Mouse (Mus musculus): ENCODE results near the gene Tnfaip6. TPM values are rescaled to one million over a fixed set of nuclear protein-coding genes. Genes with fewer than 3 reads are reported as not detected.
"Not testable (repeated sequence)": the region's sequence is repeated elsewhere in the genome, so short reads cannot be mapped to it uniquely, and the experiment has no call there.

Gene Tnfaip6
- 0.07 and 0.28 TPM in 2 replicates for polyA plus RNA-seq (2012; rRNA removed)

- peaks cover 1% of the 10 kb centered on the region; the same call in 1 of the 2 replicates for H3K27me3 ChIP-seq (replicated peaks; ENCODE audit: control insufficient read depth, insufficient read depth, low read length)
- WGBS: 2% methylated on average over 17 of the region's 17 CpGs
- H3K27ac ChIP-seq (ENCODE audit: insufficient read depth, low read depth, low read length): no peak within 1 kb of the TSS
- no peaks in the 10 kb centered on the region for H3K36me3 ChIP-seq (ENCODE audit: control insufficient read depth, insufficient read depth, low read length)
- DNase-seq: peak; percentile 50
- 0 out of 2 replicates have a peak, but pooled peaks cover 3% of the 10 kb centered on the region for H3K4me1 ChIP-seq (ENCODE audit: control insufficient read depth, insufficient read depth, low read length)
- TF ChIP-seq CTCF (conservative IDR thresholded peaks at IDR 0.05; ENCODE audit: insufficient read depth, insufficient read length, low read depth, low read length): no peak
- no peak for TF ChIP-seq POLR2A (IDR thresholded peaks at IDR 0.05; ENCODE audit: low read depth, low read length)
- H3K4me3 ChIP-seq (ENCODE audit: insufficient read depth, low read depth, low read length): peak within 1 kb of the TSS; percentile 38
Measured at GRCm38 (mm10) chr2:52037882-52038281, at the start of gene Tnfaip6. TSS of gene Tnfaip6 (plus strand) at chr2:52038009.

DNA sequence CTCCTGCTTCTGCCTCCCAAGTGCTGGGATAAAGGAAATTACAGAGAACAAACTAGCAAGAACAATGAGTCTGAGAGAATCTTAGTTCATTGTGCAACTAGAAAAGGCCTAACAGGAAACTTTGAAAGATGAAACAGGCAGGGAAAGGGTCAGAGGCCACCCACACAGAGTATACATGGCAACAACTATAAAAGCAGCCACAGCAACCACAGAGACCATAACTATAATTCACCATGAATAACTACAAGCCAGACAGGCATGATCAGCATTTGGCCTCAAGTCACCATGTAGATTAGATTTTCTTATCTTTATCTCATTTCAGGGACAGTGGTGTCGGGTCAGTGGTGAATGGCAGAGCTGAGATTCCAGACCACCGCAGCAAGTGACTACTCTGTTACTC is 48.2 kb upstream of the Tnfaip6 start:
- Histone ChIP-seq H3K4me1 (ENCODE audit: control insufficient read depth, insufficient read depth, low read length) (peaks cover 4% of the 10 kb centered on the region; the same call in 1 of the 2 replicates), H3K27me3 (replicated peaks; ENCODE audit: control insufficient read depth, insufficient read depth, low read length) (no peaks in the 10 kb centered on the region), H3K36me3 (ENCODE audit: control insufficient read depth, insufficient read depth, low read length) (no peaks in the 10 kb centered on the region), H3K27ac (ENCODE audit: insufficient read depth, low read depth, low read length) (no peak overlapping the region), H3K4me3 (ENCODE audit: insufficient read depth, low read depth, low read length) (no peak overlapping the region)
- no peak for DNase-seq
- 73% methylated on average over 2 of the region's 2 CpGs for WGBS
- TF ChIP-seq POLR2A (IDR thresholded peaks at IDR 0.05; ENCODE audit: low read depth, low read length) (no peak), CTCF (conservative IDR thresholded peaks at IDR 0.05; ENCODE audit: insufficient read depth, insufficient read length, low read depth, low read length) (no peak)

DNA sequence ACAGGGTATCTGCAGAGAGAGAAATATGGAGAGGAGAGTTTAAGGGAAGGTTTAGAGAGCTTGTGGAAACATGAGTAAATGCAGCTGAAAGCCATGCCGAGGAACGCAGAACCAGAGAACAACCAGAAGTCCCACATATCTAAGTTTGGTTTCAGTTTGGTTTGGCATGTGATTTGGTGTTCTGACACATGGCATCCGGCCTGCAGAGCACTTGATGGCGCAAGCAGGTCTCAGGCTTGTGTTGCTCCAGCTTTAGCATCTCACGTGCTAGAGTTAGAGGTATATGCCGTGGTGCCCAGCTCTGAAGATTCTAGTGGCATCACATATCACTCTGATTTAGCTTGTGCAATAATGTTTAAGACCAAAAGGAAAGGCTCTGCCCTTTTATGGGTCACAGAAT is 46.4 kb upstream of the Tnfaip6 start:
- Histone ChIP-seq H3K27me3 (replicated peaks; ENCODE audit: control insufficient read depth, insufficient read depth, low read length) (no peaks in the 10 kb centered on the region), H3K27ac (ENCODE audit: insufficient read depth, low read depth, low read length) (no peak overlapping the region), H3K36me3 (ENCODE audit: control insufficient read depth, insufficient read depth, low read length) (no peaks in the 10 kb centered on the region), H3K4me3 (ENCODE audit: insufficient read depth, low read depth, low read length) (no peak overlapping the region), H3K4me1 (ENCODE audit: control insufficient read depth, insufficient read depth, low read length) (no peaks in the 10 kb centered on the region)
- TF ChIP-seq CTCF (conservative IDR thresholded peaks at IDR 0.05; ENCODE audit: insufficient read depth, insufficient read length, low read depth, low read length) (no peak), POLR2A (IDR thresholded peaks at IDR 0.05; ENCODE audit: low read depth, low read length) (no peak)
- WGBS: 86% methylated on average over 6 of the region's 6 CpGs
- no peak for DNase-seq

GRCm38 (mm10) chr2:51999996-52000395 is 37.8 kb upstream of the Tnfaip6 start:
- Histone ChIP-seq H3K27ac (ENCODE audit: insufficient read depth, low read depth, low read length) (no peak overlapping the region), H3K4me3 (ENCODE audit: insufficient read depth, low read depth, low read length) (no peak overlapping the region), H3K4me1 (ENCODE audit: control insufficient read depth, insufficient read depth, low read length) (no peaks in the 10 kb centered on the region), H3K36me3 (ENCODE audit: control insufficient read depth, insufficient read depth, low read length) (no peaks in the 10 kb centered on the region), H3K27me3 (replicated peaks; ENCODE audit: control insufficient read depth, insufficient read depth, low read length) (no peaks in the 10 kb centered on the region)
- TF ChIP-seq CTCF (conservative IDR thresholded peaks at IDR 0.05; ENCODE audit: insufficient read depth, insufficient read length, low read depth, low read length): no peak
- no peak for TF ChIP-seq POLR2A (IDR thresholded peaks at IDR 0.05; ENCODE audit: low read depth, low read length)
- DNase-seq: no peak
- 65% methylated on average over 7 of the region's 7 CpGs for WGBS

GRCm38 (mm10) chr2:52001521-52001920 is 36.3 kb upstream of the Tnfaip6 start:
- no peaks in the 10 kb centered on the region for H3K4me1 ChIP-seq (ENCODE audit: control insufficient read depth, insufficient read depth, low read length)
- no peak overlapping the region for H3K27ac ChIP-seq (ENCODE audit: insufficient read depth, low read depth, low read length)
- no peak overlapping the region for H3K4me3 ChIP-seq (ENCODE audit: insufficient read depth, low read depth, low read length)
- no peak for TF ChIP-seq CTCF (conservative IDR thresholded peaks at IDR 0.05; ENCODE audit: insufficient read depth, insufficient read length, low read depth, low read length)
- no peak for TF ChIP-seq POLR2A (IDR thresholded peaks at IDR 0.05; ENCODE audit: low read depth, low read length)
- WGBS: 89% methylated on average over 8 of the region's 8 CpGs
- no peaks in the 10 kb centered on the region for H3K27me3 ChIP-seq (replicated peaks; ENCODE audit: control insufficient read depth, insufficient read depth, low read length)
- H3K36me3 ChIP-seq (ENCODE audit: control insufficient read depth, insufficient read depth, low read length): no peaks in the 10 kb centered on the region
- DNase-seq: no peak

DNA sequence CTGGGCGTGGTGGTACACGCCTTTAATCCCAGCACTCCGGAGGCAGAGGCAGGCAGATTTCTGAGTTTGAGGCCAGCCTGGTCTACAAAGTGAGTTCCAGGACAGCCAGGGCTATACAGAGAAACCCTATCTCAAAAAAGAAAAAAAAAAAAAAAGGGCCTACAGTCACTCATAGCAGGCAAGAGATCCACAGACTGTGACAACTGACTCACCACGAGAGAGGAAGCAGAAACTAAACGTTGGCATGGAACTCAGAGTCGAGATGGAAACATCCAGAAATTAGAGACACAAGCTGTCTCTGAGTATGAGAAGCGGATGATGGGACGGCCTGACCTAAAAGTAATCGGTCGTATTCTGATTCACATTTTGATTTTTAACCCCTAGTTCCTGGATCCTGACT is 35.5 kb upstream of the Tnfaip6 start:
- H3K27me3 ChIP-seq (replicated peaks; ENCODE audit: control insufficient read depth, insufficient read depth, low read length); H3K4me3 ChIP-seq (ENCODE audit: insufficient read depth, low read depth, low read length); H3K27ac ChIP-seq (ENCODE audit: insufficient read depth, low read depth, low read length); H3K36me3 ChIP-seq (ENCODE audit: control insufficient read depth, insufficient read depth, low read length); DNase-seq; H3K4me1 ChIP-seq (ENCODE audit: control insufficient read depth, insufficient read depth, low read length): not testable (repeated sequence)
- 91% methylated on average over 10 of the region's 10 CpGs for WGBS

- Histone ChIP-seq H3K4me3 (ENCODE audit: insufficient read depth, low read depth, low read length) (no peak overlapping the region), H3K36me3 (ENCODE audit: control insufficient read depth, insufficient read depth, low read length) (no peaks in the 10 kb centered on the region), H3K4me1 (ENCODE audit: control insufficient read depth, insufficient read depth, low read length) (no peaks in the 10 kb centered on the region), H3K27ac (ENCODE audit: insufficient read depth, low read depth, low read length) (no peak overlapping the region), H3K27me3 (replicated peaks; ENCODE audit: control insufficient read depth, insufficient read depth, low read length) (no peaks in the 10 kb centered on the region)
- DNase-seq: no peak
- TF ChIP-seq POLR2A (IDR thresholded peaks at IDR 0.05; ENCODE audit: low read depth, low read length): no peak
- no peak for TF ChIP-seq CTCF (conservative IDR thresholded peaks at IDR 0.05; ENCODE audit: insufficient read depth, insufficient read length, low read depth, low read length)
- WGBS: 84% methylated on average over 3 of the region's 3 CpGs
Measured at GRCm38 (mm10) chr2:52006380-52006779, 31.4 kb upstream of the Tnfaip6 start.

DNA sequence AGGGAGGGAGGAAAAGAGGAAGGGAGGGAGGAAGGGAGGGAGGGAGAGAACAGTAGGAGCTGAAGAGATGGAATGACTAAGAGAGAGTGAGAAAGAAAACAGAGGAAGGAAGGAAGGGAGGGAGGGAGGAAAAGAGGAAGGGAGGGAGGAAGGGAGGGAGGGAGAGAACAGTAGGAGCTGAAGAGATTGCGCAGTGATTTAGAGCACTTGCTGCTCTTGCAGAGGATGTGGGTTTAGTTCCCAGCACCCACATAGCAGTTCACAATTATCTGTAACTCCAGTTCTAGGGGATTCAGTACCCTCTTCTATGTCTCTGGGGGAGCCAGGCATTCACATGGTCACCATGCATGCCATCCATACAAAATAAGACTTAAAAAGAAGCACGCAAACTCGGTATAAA is 26.0 kb upstream of the Tnfaip6 start:
- not testable (repeated sequence) for H3K36me3 ChIP-seq (ENCODE audit: control insufficient read depth, insufficient read depth, low read length); H3K4me1 ChIP-seq (ENCODE audit: control insufficient read depth, insufficient read depth, low read length); H3K4me3 ChIP-seq (ENCODE audit: insufficient read depth, low read depth, low read length); DNase-seq; H3K27ac ChIP-seq (ENCODE audit: insufficient read depth, low read depth, low read length); H3K27me3 ChIP-seq (replicated peaks; ENCODE audit: control insufficient read depth, insufficient read depth, low read length)
- WGBS: 91% methylated on average over 3 of the region's 3 CpGs
